Mouse (Mus musculus) megakaryocyte-erythroid progenitor cell, adult 5-6 weeks (primary cell): ENCODE results near the gene Amigo3. TPM values are rescaled to one million over a fixed set of nuclear protein-coding genes. Genes with fewer than 3 reads are reported as not detected.
A peak's percentile ranks its signal among the peaks of the same experiment; 100 is the strongest.
"Not testable (repeated sequence)": the region's sequence is repeated elsewhere in the genome, so short reads cannot be mapped to it uniquely, and the experiment has no call there.

Source experiments
- ATAC-seq: replicated peaks from 2 replicates; pipeline ENCODE4 v1.8.0; 2016; ENCODE audit warnings: mild to moderate bottlenecking, inconsistent platforms; ENCODE audit not compliant: severe bottlenecking, poor library complexity, low FRiP score, low TSS enrichment
- total RNA-seq, 2 experiments: library from RNA; stranded (forward) in 1 of 2; stranded (reverse) in 1 of 2; fragments of 200-1000, 215-1000 nt in 1 of 2; fragments of >200 nt in 1 of 2; fragmentation: Nextera tagmentation in 1 of 2; gene quantifications; 2 replicates each; pipeline ENCODE4 v1.2.3; 2014 to 2017

The Amigo3 gene
- total RNA-seq (2014; fragmentation: Nextera tagmentation) (0.92 TPM in 1 of 2 replicates, not detected in the other), total RNA-seq (2017) (1.1 and 3.1 TPM in 2 replicates)

DNA sequence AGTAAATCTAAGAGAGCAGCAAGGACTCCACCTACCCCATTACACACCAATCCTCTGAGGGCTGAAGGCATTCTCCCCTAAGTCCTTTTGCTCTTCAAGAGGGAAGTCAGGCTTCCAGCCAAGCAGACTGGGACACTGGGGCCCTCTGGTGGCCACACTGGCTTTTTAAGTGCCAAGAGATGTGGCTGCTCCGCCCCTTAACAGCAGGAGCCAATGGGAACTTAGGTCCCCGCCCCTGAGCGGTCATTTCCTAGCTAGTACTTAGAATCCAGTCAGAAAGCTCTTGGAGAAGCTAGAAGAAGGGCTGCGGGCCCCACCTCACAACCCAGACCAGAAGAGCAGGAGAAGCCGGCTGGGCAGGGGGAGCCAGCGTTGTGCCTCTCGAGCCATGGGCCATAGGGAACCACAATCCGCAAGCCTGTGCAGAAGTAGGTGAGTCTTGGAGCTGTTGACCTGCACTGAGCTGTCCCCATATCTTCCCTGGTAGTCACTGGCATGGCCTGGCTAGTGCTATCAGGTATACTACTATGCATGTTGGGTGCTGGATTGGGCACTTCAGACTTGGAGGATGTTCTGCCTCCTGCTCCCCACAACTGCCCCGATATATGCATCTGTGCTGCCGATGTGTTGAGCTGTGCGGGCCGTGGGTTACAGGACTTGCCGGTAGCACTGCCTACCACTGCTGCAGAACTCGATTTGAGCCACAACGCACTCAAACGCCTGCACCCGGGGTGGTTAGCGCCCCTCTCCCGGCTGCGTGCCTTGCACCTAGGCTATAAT lies at the start of gene Amigo3:
TSS of gene Amigo3 (plus strand) at position 275 of the 780 bp plus-strand sequence.
- peak; percentile 69 for ATAC-seq

DNA sequence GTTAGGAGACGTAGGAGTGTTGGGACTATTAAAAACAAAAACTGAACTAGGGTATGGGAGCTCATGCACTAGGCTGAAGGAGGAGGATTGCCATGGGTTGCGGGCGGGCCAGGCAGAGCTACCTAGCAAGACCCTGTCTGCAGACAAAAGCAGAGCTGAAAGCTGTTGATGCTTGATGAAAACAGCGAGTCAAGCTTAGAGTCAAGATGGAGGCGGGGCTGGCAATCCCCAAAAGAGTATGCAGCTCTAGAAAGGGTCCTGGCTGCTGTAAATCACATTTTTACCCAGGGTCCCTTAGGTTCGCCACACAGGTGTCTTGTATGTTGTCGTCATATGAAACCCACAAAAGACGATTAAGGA lies 49.4 kb upstream of the Amigo3 start:
- no peak for ATAC-seq

DNA sequence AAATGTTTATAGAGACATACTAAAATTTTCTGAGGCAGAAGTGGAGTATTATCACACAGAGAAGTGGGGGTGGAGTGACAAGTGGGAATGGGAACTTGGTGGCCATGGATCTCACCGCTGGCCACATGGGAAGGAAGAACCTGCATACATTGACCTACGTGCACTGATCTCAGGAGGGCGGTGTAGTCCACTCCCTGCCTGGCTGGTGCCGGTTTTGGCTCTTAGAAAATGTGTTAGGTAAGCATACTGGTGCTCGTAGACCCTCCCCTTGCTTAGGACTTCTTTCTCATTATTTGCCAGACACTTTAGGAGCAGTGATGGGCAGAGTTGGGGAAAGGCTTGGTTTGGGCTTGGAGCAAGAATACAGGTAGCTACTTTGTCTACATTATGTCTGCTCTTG lies 44.9 kb upstream of the Amigo3 start:
- ATAC-seq = no peak

DNA sequence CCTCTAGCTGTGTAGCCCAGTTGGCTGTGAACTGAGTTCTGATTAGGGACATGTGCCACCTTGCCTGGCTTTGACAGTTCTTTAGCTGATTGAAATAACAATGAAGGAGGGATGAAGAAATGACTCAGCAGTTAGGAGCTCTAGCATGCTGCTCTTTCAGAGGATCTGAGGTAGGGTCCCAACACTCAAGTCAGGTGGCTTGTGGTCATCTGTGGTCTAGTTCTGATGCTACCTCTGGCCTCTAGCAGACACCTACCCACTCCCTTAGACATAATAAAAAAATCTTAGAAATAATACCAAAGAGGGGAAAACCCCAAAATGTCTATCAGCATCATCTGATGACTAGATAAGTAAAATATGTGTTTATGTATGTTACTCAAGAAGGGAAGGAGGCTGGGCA lies 42.6 kb upstream of the Amigo3 start:
- 0 out of 2 replicates have a peak, but pooled peaks have one; percentile 43 for ATAC-seq

DNA sequence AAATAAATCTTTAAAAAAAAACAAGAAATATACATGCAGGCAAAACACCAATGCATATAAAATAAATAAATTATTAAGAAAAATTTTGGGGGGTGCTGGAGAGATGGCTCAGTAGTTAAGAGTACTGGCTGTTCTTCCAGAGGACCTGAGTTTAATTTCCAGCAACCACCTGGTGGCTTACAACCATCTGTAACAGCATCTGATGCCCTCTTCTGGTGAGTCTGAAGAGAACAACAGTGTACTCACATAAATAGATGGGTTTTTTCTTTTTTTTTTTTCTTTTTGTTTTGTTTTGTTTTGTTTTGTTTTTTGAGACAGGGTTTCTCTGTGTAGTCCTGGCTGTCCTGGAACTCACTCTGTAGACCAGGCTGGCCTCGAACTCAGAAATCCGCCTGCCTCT lies 39.4 kb upstream of the Amigo3 start:
- not testable (repeated sequence) for ATAC-seq

DNA sequence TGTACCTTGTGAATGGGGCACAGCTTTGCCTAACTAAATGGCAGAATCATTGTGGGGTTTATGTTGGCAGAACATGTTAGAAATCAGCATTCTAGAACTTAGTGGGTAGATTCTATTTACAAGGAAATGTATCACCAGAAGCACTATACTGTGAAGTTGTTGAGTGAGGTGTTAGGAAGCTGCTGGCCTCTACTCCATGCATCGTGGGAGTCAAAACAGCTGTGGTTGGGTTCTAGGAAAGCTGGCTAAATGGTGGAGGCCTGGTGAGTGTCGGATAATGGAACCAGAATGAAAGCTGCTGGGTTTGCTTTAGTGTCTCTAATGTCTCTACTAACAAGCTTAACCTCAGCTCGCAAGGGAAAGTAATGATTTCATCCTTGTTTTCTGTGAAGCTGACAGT lies 35.8 kb upstream of the Amigo3 start:
- no peak for ATAC-seq

DNA sequence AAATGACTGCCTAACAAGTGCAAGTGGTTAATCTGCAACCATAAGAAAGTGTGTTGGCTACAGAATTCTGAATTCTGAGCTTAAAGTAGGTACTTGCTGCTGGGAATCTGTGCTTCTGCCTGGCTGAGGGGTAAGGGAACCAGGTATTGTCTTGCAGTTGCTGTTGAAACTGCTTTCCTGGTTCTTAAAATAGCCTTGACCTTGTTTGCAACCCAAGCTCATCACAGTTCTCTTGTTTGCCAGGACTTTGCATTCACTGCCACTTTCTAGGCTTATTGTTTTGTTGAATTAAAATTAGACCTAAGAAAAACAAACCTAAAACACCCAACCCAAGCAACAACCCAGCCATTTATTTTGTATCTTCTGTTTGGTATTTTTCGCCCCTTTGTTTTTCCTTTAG lies 32.2 kb upstream of the Amigo3 start:
- no peak for ATAC-seq

DNA sequence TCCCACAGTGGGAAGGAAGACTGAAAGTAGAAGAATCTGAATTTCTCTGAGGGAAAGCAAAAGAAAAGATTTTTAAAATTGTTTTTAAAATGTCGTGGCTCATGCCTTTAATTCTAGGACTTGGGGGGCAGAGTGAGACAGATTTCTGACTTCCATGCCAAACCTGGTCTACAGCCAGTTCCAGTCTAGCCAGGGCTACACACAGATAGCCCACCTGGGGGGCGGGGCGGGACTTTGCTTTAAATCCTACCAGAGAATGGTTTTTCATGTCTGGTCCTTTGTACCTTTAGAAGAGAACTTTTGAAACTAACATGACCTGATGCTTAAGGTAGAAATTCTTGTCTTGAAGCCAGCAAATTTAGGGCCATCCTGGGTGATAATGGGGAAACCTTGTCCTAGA lies 29.7 kb upstream of the Amigo3 start:
- ATAC-seq = no peak

DNA sequence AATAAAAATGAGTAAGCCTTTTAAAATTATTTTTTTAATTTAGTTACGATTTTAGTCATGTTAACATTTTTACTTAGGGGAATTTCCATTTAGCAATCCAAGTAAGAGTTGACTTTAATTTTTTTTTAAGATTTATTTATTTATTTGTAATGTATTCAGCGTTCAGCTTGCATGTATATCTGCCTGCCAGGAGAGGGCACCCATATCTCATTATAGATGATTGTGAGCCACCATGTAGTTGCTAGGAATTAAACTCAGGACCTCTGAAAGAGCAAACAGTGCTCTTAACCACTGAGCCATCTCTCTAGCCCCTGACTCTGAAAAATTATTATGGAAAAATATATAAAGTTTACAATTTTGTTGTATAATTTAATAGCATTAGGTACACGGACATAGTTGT lies 26.4 kb upstream of the Amigo3 start:
- no peak for ATAC-seq

DNA sequence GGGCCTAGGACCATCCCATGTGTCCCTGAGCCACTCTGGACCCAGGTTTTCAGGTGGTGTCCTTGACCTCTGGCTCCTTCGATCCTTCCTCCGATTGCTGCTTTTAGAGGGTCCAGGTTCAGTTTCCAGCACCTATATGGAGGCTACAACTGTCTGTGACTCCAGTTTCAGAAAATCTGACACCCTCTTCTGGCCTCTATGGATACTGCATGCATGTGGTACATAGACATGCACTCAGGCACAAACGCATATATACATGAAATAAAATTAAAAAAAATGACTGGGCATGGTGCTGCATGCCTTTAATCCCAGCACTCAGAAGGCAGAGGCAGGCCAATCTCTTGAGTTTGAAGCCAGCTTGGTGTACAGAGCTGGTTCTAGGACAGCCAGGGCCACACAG lies 25.1 kb upstream of the Amigo3 start:
- ATAC-seq = no peak

DNA sequence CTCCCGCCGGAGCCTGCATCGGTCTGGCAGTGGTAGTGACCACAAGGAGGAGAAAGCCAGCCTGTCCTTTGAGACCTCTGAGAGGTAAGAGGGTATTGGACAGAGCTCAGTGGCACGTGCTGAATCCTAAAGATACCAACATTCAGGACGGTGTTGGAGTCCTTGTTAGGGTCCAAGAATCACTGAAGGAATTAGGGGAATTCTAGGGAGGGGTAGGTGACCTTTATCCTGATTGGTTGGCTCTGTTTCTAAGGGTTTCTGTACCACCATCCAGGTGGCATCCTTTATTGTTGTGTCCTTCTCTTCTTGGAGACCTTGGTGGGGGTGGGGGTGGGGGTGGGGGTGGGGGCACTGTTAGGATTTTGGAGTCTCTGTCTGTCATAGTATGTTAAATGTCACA lies 20.8 kb upstream of the Amigo3 start:
- no peak for ATAC-seq

DNA sequence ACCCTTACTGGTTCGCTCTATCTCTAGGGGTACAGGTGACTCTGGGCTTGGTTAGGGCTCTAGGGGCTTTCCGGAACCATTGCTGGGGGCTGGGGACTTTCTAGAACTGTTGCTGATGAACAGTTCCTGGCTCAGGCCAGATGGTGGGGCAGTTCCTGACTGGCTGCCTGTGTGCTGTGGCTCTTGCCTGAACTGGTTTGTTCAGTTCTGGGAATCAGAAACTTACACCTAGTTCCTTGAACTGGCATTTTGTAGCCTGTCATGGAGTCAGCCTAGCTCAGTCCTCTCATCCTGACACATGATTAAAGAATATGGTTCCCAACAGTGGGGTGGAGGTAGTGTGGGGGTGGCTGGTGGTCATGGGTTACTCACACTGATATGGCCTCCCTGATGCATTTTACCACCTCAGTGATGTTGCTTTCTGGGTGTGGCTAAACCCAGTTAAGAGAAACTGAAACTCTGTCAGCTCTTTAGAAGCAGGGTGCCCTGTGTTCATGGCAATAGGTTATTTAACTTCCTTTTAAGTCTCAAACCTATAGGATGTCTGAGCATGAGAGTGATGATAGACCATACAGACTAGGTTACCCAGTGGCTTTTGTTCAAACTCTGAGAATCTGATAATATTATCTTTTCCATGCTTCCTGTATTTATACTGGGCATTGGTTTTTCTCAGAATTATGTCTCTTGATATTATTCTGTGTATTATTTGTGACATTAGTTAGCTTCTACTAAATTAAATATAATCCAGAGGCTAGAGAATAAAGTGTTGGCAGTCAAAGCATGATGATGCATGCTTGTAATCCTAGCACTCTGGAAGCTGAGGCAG lies 17.4 kb upstream of the Amigo3 start:
- peak; percentile 59; the same call in 1 of the 2 replicates for ATAC-seq

DNA sequence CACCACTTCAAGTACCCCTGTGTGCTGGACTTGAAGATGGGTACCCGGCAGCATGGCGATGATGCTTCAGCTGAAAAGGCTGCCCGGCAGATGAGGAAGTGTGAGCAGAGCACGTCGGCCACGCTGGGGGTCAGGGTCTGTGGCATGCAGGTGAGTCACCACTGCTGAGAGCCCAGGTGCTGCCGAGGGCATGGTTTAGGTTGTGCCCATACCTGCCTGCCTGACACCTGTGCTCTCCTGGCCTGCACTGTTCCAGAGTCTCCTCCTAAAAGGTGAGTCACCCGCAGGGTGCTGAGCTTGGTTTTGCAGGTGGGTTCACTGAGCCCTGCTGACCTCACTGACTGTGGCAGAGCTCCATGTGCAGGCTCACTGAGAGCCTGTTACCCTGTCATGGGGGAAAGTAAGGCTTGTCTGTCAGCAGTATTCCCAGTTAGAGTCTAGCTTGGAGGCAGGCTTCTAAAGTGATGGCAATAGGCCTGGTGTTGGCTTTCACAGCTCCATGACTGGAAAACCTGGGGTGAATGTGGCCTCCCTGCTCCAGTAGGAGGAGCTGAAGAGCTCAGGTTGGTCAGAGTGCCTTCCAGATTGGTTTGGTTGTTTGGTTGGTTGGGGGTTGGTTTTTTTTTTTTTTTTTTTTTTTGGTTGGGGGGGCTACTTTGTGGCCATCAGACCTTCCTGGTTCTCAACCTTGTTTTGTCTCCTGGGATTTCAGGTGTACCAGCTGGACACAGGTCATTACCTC lies 8.0 kb upstream of the Amigo3 start:
- no peak for ATAC-seq

DNA sequence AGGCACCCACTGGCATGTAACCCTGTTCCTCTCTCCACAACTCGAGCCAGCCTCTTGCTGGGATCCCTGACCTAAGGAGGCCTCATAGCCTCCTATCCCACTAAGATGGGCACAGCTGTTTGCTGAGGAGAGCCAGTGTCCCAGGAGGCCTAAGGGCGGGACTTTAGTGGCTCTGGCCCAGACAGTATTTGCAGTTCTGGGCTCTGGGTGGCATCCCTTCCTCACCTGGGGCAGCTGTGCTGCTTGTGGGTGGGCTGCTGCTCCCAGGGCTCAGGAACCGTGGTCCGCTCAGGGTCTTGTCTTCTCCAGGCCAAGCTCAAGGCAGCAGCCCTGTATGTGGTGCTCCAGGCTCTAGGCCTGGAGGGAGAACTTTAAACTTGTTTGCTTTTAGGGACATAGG lies 6.4 kb upstream of the Amigo3 start:
- no peak for ATAC-seq

DNA sequence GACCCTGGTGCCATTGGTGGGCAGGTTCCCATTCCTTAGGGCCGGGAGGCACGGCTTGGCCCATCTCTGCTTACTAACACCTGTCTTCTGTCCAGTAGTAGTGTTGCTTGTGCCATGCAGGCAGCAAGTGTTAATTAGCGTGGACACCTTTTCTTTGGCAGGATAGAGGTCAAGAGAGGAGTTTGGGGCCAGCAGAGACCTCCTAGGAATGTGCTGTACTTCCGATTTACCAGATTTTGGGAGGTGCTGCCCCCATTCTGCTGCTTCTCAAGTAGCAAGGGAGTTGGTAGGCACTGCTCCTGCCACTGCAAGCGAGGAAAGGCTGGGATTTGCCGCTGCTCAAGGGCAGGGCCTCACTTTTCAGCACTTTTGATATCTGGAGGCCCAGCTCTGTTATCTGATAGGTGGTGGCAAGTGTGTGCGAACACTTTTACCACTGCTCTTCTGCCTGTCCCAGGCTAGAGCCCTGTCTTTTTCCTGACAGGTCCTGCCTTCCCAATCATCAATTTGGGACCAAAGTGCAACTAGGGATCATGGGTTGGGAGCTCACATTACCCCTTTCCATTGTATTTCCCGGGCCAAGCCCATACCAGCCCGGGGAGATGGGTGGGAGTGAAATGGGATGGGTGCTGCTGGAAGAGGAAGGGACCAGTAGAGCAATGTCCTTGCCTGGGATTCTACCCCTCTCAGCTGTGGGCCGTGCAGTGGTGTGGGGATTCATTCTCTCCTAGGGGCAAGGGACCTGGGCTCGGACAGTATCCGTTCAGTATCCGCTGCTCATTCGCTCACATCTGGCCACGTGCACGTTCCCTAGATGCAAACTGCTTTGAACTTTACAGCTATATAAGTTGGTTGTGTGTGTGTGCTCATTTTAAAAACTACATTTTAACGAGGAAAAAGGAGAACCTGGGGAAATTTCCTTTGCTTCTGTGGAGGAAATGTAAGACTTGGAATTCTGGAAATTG lies 5.1 kb upstream of the Amigo3 start:
- ATAC-seq = peak; percentile 28; the same call in 1 of the 2 replicates

DNA sequence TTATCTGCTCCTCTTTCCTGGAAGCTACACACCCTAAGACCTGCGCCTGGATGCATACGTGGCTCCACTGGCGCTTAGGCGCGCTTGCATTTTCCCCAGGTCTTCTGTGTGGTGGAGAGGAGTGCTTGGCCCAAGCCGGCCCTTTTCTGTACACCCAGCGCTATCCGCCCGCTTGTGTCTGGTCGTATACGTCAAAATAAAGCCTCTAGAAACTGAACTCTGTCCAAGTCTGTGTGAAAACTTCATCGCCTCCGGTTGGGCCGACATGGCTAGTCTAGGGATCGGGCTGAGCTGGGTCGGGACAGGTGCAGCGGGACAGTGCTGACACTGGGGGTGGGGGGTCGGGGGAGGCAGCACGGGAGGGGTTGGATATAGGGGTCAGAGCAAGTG lies 4.4 kb upstream of the Amigo3 start:
- no peak; the same call in 1 of the 2 replicates for ATAC-seq

DNA sequence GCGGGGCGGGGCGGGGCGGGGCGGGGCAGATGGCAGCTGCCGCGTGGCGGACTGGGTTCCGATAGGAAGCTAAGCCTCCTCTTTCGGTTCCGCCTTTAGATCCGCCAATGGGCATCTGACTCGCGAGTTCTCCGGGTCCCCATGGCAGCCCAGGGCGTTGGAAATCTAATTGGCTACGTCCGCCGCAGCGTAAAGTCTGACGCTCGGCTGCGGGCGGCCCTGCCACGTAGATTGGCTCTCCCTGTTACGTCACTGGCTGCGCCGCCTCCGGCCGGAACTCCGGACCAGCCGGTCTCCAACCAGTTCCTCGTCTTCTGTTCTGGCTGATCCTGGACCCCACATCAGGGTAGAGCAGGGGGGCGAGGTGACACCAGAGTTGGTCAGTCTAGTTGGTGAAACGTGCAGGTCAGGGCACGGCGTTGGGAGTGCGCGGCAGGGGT lies 3.9 kb upstream of the Amigo3 start, which contains the start of gene Gmppb:
TSS of gene Gmppb (plus strand) at position 227 of the 440 bp plus-strand sequence.
- ATAC-seq = peak; percentile 79

DNA sequence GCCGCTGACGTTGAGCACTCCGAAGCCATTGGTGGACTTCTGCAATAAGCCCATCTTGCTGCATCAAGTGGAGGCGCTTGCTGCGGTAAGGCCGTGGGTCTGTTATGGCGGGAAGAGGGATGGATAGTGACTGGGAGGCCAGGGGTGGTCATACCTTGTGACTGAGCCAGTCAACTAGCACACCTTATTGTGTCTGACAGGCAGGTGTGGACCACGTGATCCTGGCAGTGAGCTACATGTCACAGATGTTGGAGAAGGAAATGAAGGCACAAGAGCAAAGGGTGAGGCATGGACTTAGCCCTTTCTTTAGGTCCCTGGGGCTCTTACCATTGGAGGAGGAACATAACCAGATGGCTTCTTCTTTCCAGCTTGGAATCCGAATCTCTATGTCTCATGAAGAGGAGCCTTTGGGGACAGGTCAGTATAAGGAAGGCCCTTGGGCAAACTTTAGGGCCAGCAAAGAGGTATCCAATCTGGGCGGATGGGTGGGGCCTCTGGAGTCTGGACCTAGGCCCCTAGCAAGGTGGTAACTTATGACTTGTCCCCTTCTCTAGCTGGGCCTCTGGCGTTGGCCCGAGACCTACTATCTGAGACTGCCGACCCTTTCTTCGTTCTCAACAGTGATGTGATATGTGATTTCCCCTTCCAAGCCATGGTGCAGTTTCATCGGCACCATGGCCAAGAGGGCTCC lies 3.3 kb upstream of the Amigo3 start:
- ATAC-seq = no peak
